Mouse (Mus musculus): ENCODE results near the gene Col4a1. TPM values are rescaled to one million over a fixed set of nuclear protein-coding genes. Genes with fewer than 3 reads are reported as not detected.

Gene Col4a1
- polyA plus RNA-seq, 1 experiment, result 0.24 TPM

DNA sequence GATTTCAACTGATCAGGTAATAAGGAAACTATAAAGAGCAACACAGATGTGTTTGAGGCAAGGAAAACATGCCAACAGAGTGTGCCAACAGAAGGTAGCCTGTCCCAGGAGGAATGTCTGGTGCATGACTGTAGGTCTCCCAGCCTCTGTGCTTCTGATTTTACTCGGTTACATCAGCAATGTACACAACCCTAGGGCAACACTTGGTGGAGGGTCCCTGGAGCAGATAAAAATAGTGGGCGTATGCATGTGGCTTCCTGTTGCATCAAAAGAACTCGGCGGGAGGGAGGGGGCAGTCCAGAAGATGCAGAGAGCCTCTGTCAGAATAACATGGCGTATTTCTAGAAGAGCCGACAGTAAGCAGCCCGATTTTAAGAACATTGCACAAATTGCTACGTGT, 106.1 kb downstream of the Col4a1 start:
- no peaks in the 10 kb centered on the region for H3K9me3 ChIP-seq (ENCODE audit: control insufficient read depth, low read length)
- no peaks in the 10 kb centered on the region for H3K27me3 ChIP-seq (ENCODE audit: control insufficient read depth)
- H3K36me3 ChIP-seq (ENCODE audit: control insufficient read depth), result no peaks in the 10 kb centered on the region; the same call in 1 of the 2 replicates
- TF ChIP-seq TAL1 (IDR thresholded peaks at IDR 0.05; ENCODE audit: low read length) (no peak), GATA1 (IDR thresholded peaks at IDR 0.05; ENCODE audit: low read length) (no peak)
- no peak overlapping the region for H3K4me3 ChIP-seq (replicated peaks)
- H3K4me1 ChIP-seq (ENCODE audit: control insufficient read depth), result no peaks in the 10 kb centered on the region

DNA sequence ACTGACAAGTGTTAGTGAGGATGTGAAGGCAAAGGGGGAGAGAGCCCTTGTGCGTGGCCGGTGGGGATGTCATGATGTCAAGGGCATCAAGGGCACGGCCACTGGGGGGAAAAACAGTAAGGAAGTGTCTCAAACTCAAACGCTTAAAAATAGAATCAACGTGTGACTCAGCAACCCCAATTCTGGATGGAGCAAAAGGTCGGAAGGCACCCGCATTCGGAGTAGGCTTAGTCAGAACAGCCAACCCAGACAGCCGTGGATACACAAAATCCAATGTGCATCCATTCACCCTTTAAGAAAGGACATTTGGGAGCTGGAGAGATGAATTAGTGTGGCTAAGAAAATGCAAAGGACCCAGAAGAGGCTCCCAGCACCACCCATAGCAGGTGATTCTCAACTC, 107.1 kb downstream of the Col4a1 start:
- Histone ChIP-seq H3K27me3 (ENCODE audit: control insufficient read depth) (no peaks in the 10 kb centered on the region), H3K36me3 (ENCODE audit: control insufficient read depth) (no peaks in the 10 kb centered on the region; the same call in 1 of the 2 replicates), H3K4me1 (ENCODE audit: control insufficient read depth) (no peaks in the 10 kb centered on the region), H3K9me3 (ENCODE audit: control insufficient read depth, low read length) (no peaks in the 10 kb centered on the region), H3K4me3 (replicated peaks) (no peak overlapping the region)
- TF ChIP-seq GATA1 (IDR thresholded peaks at IDR 0.05; ENCODE audit: low read length) (no peak), TAL1 (IDR thresholded peaks at IDR 0.05; ENCODE audit: low read length) (no peak)

DNA sequence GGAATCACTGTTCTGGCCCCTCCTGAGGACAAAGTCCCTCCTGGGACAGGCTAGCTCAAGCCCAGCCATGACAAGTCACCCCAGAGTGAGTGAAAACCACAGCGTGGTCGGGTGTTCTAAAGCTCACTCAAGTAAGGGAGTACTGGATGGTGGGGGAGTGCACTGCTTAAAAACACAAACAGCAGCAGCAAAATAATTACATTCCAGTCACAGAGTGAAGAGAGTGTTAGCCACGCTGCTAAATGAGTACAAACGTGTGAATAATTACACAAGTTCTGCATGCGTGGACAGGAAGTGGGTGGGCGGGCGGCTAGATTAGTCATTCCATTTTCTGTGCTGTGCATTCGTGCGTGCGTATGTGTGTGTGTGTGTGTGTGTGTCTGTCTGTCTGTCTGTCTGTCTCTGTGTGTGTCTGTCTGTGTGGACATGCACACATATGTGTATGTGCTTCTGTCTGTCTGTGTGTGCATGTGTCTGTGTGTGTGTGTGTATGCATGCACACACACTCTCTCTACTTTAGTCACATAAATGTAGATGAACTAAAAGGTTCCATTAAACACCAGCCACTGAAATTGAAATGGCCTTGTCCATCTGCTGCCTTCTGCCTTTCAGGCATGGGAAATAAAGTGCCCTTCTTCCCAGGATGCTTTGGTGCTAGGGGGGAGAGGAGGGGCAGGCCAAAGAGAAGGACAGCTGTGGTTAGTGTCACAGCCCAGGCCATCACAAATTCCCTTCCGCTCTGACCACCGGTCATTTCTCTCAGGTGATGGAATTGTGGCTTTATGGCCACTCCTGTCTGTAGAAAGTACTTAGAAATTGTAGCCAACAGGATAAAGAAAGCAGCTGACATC, 109.1 kb downstream of the Col4a1 start:
- no peak overlapping the region for H3K4me3 ChIP-seq (replicated peaks)
- no peaks in the 10 kb centered on the region; the same call in 1 of the 2 replicates for H3K36me3 ChIP-seq (ENCODE audit: control insufficient read depth)
- TF ChIP-seq GATA1 (IDR thresholded peaks at IDR 0.05; ENCODE audit: low read length), result no peak
- no peak for TF ChIP-seq TAL1 (IDR thresholded peaks at IDR 0.05; ENCODE audit: low read length)
- H3K4me1 ChIP-seq (ENCODE audit: control insufficient read depth), result no peaks in the 10 kb centered on the region
- no peaks in the 10 kb centered on the region for H3K9me3 ChIP-seq (ENCODE audit: control insufficient read depth, low read length)
- no peaks in the 10 kb centered on the region for H3K27me3 ChIP-seq (ENCODE audit: control insufficient read depth)

DNA sequence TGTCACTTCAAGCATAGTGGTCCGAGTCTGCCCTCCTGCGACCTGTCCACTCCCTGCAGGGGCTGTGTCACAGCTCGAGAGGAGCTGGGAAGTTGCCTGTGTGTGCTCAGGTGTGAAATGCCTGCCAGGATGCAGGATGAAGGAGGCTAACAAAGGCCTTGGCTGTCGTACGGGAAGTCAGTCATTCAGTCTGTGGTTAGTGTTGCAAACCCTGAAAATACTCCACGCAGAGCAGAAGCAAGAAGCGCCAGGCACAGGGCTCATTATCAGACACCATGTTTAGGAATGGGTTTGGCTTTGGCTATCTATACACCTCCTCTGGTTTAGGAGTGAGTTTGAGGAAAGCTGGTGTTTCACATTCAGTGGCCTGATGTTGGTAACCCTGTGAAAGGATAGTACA, 114.0 kb downstream of the Col4a1 start:
- Histone ChIP-seq H3K27me3 (ENCODE audit: control insufficient read depth) (no peaks in the 10 kb centered on the region), H3K4me3 (replicated peaks) (no peak overlapping the region), H3K36me3 (ENCODE audit: control insufficient read depth) (no peaks in the 10 kb centered on the region; the same call in 1 of the 2 replicates), H3K9me3 (ENCODE audit: control insufficient read depth, low read length) (no peaks in the 10 kb centered on the region), H3K4me1 (ENCODE audit: control insufficient read depth) (no peaks in the 10 kb centered on the region)
- TF ChIP-seq TAL1 (IDR thresholded peaks at IDR 0.05; ENCODE audit: low read length), result no peak
- no peak for TF ChIP-seq GATA1 (IDR thresholded peaks at IDR 0.05; ENCODE audit: low read length)

DNA sequence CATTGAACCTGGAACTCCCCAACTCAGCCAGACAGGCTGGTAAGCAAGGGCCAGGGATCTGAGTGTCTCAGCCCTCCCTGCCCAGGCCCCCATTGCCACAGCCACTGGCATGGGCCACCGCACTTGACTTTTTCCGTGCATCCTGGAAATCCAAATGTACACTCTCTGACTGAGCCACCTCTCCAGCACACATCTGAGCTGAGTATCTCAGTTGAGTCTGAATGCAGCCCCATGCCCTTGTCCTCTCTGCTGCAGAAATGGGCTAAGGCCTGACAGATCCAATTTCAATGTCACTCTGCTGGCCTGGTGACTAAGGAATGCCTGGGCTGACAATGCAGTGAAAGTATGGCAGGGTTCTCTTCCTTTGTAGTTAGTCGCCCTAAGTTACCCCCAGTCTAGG, 114.6 kb downstream of the Col4a1 start:
- TF ChIP-seq TAL1 (IDR thresholded peaks at IDR 0.05; ENCODE audit: low read length) (no peak), GATA1 (IDR thresholded peaks at IDR 0.05; ENCODE audit: low read length) (no peak)
- H3K4me1 ChIP-seq (ENCODE audit: control insufficient read depth), result no peaks in the 10 kb centered on the region
- no peaks in the 10 kb centered on the region; the same call in 1 of the 2 replicates for H3K36me3 ChIP-seq (ENCODE audit: control insufficient read depth)
- H3K4me3 ChIP-seq (replicated peaks), result no peak overlapping the region
- H3K27me3 ChIP-seq (ENCODE audit: control insufficient read depth), result no peaks in the 10 kb centered on the region
- no peaks in the 10 kb centered on the region for H3K9me3 ChIP-seq (ENCODE audit: control insufficient read depth, low read length)

DNA sequence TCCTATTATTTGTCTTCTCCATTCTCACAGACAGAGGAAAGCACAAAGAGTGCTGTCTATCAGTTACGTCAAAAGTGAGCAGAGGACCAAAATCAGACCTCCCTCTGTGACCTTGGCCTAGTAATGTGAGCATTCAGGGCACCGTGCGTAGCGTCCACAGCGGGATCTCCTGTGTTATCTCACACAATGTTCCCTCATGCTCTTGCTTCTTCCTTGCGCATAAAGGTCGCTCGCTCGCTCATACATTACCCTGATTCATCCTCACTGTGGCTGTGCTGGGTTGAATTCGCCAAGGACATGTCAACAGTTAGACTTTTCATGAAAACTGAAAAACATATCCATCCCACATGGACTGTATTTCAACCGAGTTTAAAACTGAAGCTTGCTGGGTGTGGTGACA, 115.4 kb downstream of the Col4a1 start:
- H3K4me3 ChIP-seq (replicated peaks), result no peak overlapping the region
- no peaks in the 10 kb centered on the region for H3K9me3 ChIP-seq (ENCODE audit: control insufficient read depth, low read length)
- no peaks in the 10 kb centered on the region for H3K4me1 ChIP-seq (ENCODE audit: control insufficient read depth)
- no peaks in the 10 kb centered on the region; the same call in 1 of the 2 replicates for H3K36me3 ChIP-seq (ENCODE audit: control insufficient read depth)
- TF ChIP-seq GATA1 (IDR thresholded peaks at IDR 0.05; ENCODE audit: low read length) (no peak), TAL1 (IDR thresholded peaks at IDR 0.05; ENCODE audit: low read length) (no peak)
- H3K27me3 ChIP-seq (ENCODE audit: control insufficient read depth), result no peaks in the 10 kb centered on the region

DNA sequence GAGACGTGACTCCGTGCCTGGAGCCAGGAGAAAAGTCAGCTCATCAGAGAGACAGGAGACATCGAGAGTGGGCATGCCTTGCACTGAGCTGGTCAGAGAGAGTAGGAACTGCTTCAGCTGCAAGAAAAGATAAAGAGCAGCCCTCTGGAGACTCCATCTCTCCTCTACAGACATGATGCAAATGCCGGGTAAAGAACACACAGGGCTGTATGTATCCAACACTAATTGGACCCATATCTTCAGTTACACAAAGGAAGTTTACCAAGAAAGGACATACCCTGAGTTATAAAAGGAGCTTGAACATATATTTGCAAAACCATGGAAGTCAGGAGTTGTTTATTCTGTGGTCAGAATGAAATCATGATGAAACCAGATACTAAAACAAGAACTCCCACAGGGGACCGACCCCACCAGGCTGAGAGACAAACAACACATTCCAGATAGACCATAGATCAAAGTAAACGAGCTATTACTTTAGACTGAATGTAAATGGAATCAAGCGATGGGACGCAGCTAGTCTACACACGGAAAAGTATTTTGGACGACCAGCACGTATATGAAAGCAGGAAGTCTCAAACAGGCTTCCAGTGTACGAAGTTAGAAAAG, 119.8 kb downstream of the Col4a1 start:
- Histone ChIP-seq H3K9me3 (ENCODE audit: control insufficient read depth, low read length) (no peaks in the 10 kb centered on the region), H3K36me3 (ENCODE audit: control insufficient read depth) (no peaks in the 10 kb centered on the region), H3K4me1 (ENCODE audit: control insufficient read depth) (no peaks in the 10 kb centered on the region), H3K27me3 (ENCODE audit: control insufficient read depth) (peaks cover 9% of the 10 kb centered on the region), H3K4me3 (replicated peaks) (no peak overlapping the region)
- TF ChIP-seq GATA1 (IDR thresholded peaks at IDR 0.05; ENCODE audit: low read length) (no peak), TAL1 (IDR thresholded peaks at IDR 0.05; ENCODE audit: low read length) (no peak)

DNA sequence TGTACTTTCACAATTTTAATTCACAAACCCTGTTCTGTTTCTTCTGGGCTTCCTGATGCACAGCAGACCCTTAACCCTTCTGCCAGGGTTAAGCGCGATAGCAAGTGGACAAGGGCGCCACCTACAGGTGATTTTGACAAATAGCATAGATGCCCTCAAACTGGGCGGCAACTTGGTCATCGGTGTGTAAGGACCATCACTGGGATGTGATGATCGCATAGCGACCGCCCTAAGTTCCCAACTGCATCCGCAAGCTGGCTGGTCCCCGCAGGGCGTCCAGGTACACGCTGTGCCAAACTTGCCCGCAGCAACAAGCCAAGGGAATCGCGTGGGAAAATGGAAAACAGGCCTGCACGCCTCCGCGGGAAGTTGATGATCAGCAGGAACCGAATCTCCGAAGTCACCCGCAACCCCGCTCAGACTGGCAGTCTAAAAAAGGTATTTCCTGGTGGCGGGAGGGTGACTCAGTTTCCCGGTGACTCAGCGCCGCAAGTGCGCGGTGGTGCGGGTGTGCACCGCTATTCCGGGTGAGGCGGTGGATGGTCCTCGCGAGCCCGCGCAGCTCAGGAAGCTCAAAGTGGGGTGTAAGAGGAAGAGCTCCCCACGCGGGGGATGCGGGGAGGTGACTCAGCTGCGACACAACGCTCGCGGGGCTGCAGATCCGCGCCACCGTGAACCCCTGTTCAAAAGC, 124.9 kb downstream of the Col4a1 start:
- no peaks in the 10 kb centered on the region for H3K36me3 ChIP-seq (ENCODE audit: control insufficient read depth)
- TF ChIP-seq TAL1 (IDR thresholded peaks at IDR 0.05; ENCODE audit: low read length) (no peak), GATA1 (IDR thresholded peaks at IDR 0.05; ENCODE audit: low read length) (no peak)
- H3K4me1 ChIP-seq (ENCODE audit: control insufficient read depth), result no peaks in the 10 kb centered on the region
- no peak overlapping the region for H3K4me3 ChIP-seq (replicated peaks)
- H3K9me3 ChIP-seq (ENCODE audit: control insufficient read depth, low read length), result no peaks in the 10 kb centered on the region
- H3K27me3 ChIP-seq (ENCODE audit: control insufficient read depth), result peaks cover 12% of the 10 kb centered on the region

DNA sequence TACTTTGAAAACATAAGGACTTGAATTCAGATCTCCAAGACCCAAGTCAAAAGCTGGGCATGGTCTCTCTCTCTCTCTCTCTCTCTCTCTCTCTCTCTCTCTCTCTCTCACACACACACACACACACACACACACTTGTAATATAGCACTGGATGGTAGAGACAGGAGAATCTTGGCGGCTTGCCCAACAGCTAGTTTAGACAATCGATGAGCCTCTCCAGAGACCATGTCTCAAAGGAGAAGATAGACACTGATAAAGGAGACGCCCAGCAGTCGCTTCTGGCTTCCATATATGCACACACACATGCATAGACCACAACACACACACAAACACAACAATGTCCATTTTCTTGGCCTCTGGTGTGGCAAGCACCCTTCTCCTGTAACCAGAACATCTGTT, 126.2 kb downstream of the Col4a1 start:
- no peaks in the 10 kb centered on the region for H3K4me1 ChIP-seq (ENCODE audit: control insufficient read depth)
- TF ChIP-seq GATA1 (IDR thresholded peaks at IDR 0.05; ENCODE audit: low read length), result no peak
- no peak for TF ChIP-seq TAL1 (IDR thresholded peaks at IDR 0.05; ENCODE audit: low read length)
- peaks cover 12% of the 10 kb centered on the region for H3K27me3 ChIP-seq (ENCODE audit: control insufficient read depth)

More for the DNA sequence above, 126.2 kb downstream of the Col4a1 start:
- no peaks in the 10 kb centered on the region for H3K9me3 ChIP-seq (ENCODE audit: control insufficient read depth, low read length)
- H3K36me3 ChIP-seq (ENCODE audit: control insufficient read depth), result no peaks in the 10 kb centered on the region
- no peak overlapping the region for H3K4me3 ChIP-seq (replicated peaks)

All from erythroblast, embryonic 14.5 days (primary cell).